Mouse (Mus musculus) midbrain, embryonic 16.5 days (tissue): ENCODE data around the gene 3110070M22Rik. TPM values are rescaled to one million over a fixed set of nuclear protein-coding genes. Genes with fewer than 3 reads are reported as not detected.

Experiments
- ATAC-seq: fragments of 200-750 bp; cut with Nextera tagmentation; 2 replicates; pipeline ENCODE4 v1.8.0; 2017; ENCODE audit warnings: moderate TSS enrichment
- H3K27ac ChIP-seq: fragments of 300-500 bp; sonication (generic); 2 replicates; pipeline ENCODE4 v1.5.1; 2014; ENCODE audit warnings: mild to moderate bottlenecking, low read length, mixed read lengths
- H3K27me3 ChIP-seq: fragments of 300-500 bp; sonication (generic); 2 replicates; pipeline ENCODE4 v1.6.1; 2014; ENCODE audit warnings: low read depth, low read length, mixed read lengths; ENCODE audit not compliant: control insufficient read depth, insufficient read depth
- H3K36me3 ChIP-seq: fragments of 300-500 bp; sonication (generic); 2 replicates; pipeline ENCODE4 v1.6.1; 2014; ENCODE audit warnings: mild to moderate bottlenecking, low read length, moderate library complexity, mixed read lengths; ENCODE audit not compliant: control insufficient read depth, insufficient read depth
- H3K4me1 ChIP-seq: fragments of 300-500 bp; sonication (generic); 2 replicates; pipeline ENCODE4 v1.6.1; 2014; ENCODE audit warnings: mild to moderate bottlenecking, low read length, mixed read lengths; ENCODE audit not compliant: control insufficient read depth, insufficient read depth
- H3K4me2 ChIP-seq: fragments of 300-500 bp; sonication (generic); 2 replicates; pipeline ENCODE4 v1.6.1; 2014; ENCODE audit warnings: mild to moderate bottlenecking, low read length, mixed read lengths
- H3K4me3 ChIP-seq: fragments of 300-500 bp; sonication (generic); 2 replicates; pipeline ENCODE4 v1.5.1; 2014; ENCODE audit warnings: low read depth, mild to moderate bottlenecking, low read length, moderate library complexity, mixed read lengths
- H3K9ac ChIP-seq: fragments of 300-500 bp; sonication (generic); 2 replicates; pipeline ENCODE4 v1.6.1; 2014; ENCODE audit warnings: low read depth, low read length, mixed read lengths
- H3K9me3 ChIP-seq: fragments of 300-500 bp; sonication (generic); replicated peaks from 2 replicates; pipeline ENCODE4 v1.6.1; 2014; ENCODE audit warnings: mild to moderate bottlenecking, low read length, mixed read lengths; ENCODE audit not compliant: control insufficient read depth, poor library complexity, severe bottlenecking
- WGBS: fragments of 180-500 bp; shearing (Covaris S2); extraction: QIAGEN DNeasy Blood & Tissue Kit; methylation state at CpG from one replicate; pipeline ENCODE4 v1.1.7; 2014; 5-methylcytosine and 5-hydroxymethylcytosine counted together
- polyA plus RNA-seq: library from polyadenylated mRNA; unstranded; fragments of >200 nt; fragmentation: Nextera tagmentation; extraction: Ambion mirVana; gene quantifications from 2 replicates; pipeline ENCODE4 v1.2.1, GENCODE M21; 2015

Gene 3110070M22Rik
- polyA plus RNA-seq, 1 experiment from 2014 or later, result 1.9 TPM

DNA sequence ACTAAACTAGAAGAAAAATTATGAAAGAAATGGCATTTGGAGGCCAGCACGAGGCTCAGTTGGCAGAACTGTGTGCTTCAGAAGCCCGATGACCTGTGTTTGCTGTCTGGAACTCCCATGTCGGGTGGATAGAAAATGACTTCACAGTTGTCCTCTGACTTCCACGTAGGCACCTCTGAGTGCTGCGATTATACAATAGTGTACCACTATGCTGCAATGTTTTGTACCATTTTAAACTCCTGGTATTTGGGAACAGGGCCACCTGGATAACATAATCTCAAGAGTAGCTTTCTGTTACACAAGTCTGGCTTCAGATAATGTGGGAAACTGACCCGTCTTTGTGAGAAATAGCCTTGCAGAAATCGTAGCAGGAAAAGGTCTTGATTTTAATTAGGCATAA lies 31.8 kb downstream of the 3110070M22Rik start:
- H3K4me2 ChIP-seq, result no peak overlapping the region
- ATAC-seq, result no peak
- no peak overlapping the region for H3K9ac ChIP-seq
- peaks cover 11% of the 10 kb centered on the region; the same call in 1 of the 2 replicates for H3K36me3 ChIP-seq
- H3K27ac ChIP-seq, result no peak overlapping the region
- H3K4me1 ChIP-seq, result no peaks in the 10 kb centered on the region
- H3K27me3 ChIP-seq, result no peaks in the 10 kb centered on the region
- 93% methylated on average over 7 of the region's 7 CpGs for WGBS
- H3K9me3 ChIP-seq, result no peaks in the 10 kb centered on the region
- no peak overlapping the region for H3K4me3 ChIP-seq

DNA sequence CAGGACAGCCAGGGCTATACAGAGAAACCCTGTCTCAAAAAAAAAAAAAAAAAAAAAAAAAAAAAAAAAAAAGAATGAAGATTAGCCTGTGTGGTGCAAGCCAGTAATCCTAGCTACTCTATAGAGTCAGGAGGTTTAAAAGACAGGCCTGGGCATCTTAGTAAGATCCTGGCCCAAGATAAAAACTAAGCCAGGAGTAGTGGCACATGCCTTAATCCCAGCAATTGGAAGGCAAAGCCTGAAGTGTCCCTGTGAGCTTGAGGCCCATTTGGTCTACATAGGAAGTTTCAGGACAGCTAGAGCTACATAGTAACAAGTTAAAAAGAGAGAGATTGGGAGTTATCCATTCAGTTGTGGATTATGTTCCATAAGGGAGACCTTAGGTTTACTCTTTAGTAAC lies 33.1 kb downstream of the 3110070M22Rik start:
- H3K9me3 ChIP-seq, result no peaks in the 10 kb centered on the region

DNA sequence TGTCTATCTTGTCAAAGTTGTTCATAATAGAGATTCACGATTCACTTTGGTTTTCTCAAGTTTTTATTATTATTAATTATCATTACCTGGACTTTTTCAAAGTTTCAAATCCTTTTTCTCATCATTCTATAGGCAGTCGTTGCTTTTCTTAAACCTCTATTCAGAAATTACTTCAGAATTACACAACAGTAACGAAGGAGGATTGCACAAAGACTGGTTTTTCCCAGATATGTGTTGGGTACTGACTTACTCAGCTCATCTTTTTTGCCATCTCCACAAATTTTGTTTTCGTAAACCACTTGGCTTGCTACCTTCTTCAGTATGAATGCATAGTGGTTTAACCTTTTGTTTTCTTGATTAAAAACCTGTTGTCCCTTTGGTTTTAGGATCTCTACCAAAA lies 34.6 kb downstream of the 3110070M22Rik start:
- Histone ChIP-seq H3K4me2 (no peak overlapping the region), H3K27me3 (no peaks in the 10 kb centered on the region), H3K4me1 (no peaks in the 10 kb centered on the region), H3K9me3 (no peaks in the 10 kb centered on the region), H3K36me3 (peaks cover 22% of the 10 kb centered on the region), H3K4me3 (no peak overlapping the region), H3K27ac (no peak overlapping the region), H3K9ac (no peak overlapping the region)
- ATAC-seq, result no peak
- WGBS, result 95% methylated on average over 4 of the region's 4 CpGs

More for the DNA sequence above, 33.1 kb downstream of the 3110070M22Rik start:
- no peak for ATAC-seq
- no peak overlapping the region for H3K9ac ChIP-seq
- no peaks in the 10 kb centered on the region for H3K4me1 ChIP-seq
- no peak overlapping the region for H3K4me3 ChIP-seq
- H3K27ac ChIP-seq, result no peak overlapping the region
- no peaks in the 10 kb centered on the region for H3K27me3 ChIP-seq
- peaks cover 19% of the 10 kb centered on the region for H3K36me3 ChIP-seq
- H3K4me2 ChIP-seq, result no peak overlapping the region

DNA sequence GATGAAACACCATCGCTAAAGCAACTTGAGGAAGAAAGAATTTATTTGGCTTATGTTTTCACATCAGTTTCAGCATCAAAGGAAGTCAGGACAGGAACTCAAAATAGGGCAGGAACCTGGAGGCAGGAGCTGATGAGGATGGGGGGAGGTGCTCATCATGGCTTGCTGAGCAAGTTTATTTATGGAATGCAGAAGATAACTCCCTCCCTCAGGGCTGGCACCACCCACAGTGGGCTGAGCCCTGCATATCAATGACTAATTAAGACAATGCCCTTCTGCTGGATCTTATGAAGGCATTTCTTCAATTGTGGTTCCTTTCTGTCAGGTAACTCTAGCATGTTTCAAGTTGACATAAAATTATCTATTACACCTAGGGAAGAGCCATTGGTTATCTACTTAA lies 45.9 kb downstream of the 3110070M22Rik start:
- WGBS, result 97% methylated on average over 1 of the region's 1 CpGs
- Histone ChIP-seq H3K4me1 (no peaks in the 10 kb centered on the region), H3K36me3 (peaks cover 32% of the 10 kb centered on the region)

More for the DNA sequence above, 45.9 kb downstream of the 3110070M22Rik start:
- H3K9ac ChIP-seq, result no peak overlapping the region
- H3K27ac ChIP-seq, result no peak overlapping the region
- ATAC-seq, result no peak
- no peak overlapping the region for H3K4me2 ChIP-seq
- H3K4me3 ChIP-seq, result no peak overlapping the region
- H3K27me3 ChIP-seq, result no peaks in the 10 kb centered on the region
- H3K9me3 ChIP-seq, result no peaks in the 10 kb centered on the region

Other genes with a start within 250 kb of the 3110070M22Rik start
- gene Paip1, start 59.8 kb downstream of the 3110070M22Rik start, polyA plus RNA-seq, result 167 and 178 TPM in 2 replicates
- 90.0 and 101 TPM in 2 replicates for gene 4833420G17Rik, start 25.6 kb downstream of the 3110070M22Rik start, polyA plus RNA-seq
- gene Tmem267, start 344 bp downstream of the 3110070M22Rik start, polyA plus RNA-seq, result 2.9 and 4.9 TPM in 2 replicates
- gene Ccl28, start 135.4 kb upstream of the 3110070M22Rik start, polyA plus RNA-seq, result 0.20 and 0.37 TPM in 2 replicates
- gene Hmgcs1, start 202.0 kb upstream of the 3110070M22Rik start, polyA plus RNA-seq, result 635 and 644 TPM in 2 replicates